Mouse (Mus musculus) c-Kit-positive CD71-negative TER-119-negative erythroid progenitor cells, embryonic 14.5 days (primary cell): ENCODE results near the gene A630076J17Rik.

ENCODE experiments used
- DNase-seq: peaks from one replicate; pipeline ENCODE4 v3.0.0-alpha.2; 2013; ENCODE audit warnings: low read depth

The A630076J17Rik gene

GRCm38 (mm10) chr3:107230527-107230926 is at the start of gene A630076J17Rik:
A630076J17Rik (plus strand) TSS chr3:107230614.
- no peak for DNase-seq

- no peak for DNase-seq
Observed at GRCm38 (mm10) chr3:107180860-107181259, 49.6 kb upstream of the A630076J17Rik start.

- DNase-seq, result no peak
Observed at GRCm38 (mm10) chr3:107182756-107183155, 47.7 kb upstream of the A630076J17Rik start, which contains the start of gene Kcna10. Kcna10 (plus strand) TSS chr3:107183056.

GRCm38 (mm10) chr3:107183178-107183577 is 47.2 kb upstream of the A630076J17Rik start:
- DNase-seq, result no peak

- no peak for DNase-seq
Observed at GRCm38 (mm10) chr3:107185597-107185996, 44.8 kb upstream of the A630076J17Rik start.

DNA sequence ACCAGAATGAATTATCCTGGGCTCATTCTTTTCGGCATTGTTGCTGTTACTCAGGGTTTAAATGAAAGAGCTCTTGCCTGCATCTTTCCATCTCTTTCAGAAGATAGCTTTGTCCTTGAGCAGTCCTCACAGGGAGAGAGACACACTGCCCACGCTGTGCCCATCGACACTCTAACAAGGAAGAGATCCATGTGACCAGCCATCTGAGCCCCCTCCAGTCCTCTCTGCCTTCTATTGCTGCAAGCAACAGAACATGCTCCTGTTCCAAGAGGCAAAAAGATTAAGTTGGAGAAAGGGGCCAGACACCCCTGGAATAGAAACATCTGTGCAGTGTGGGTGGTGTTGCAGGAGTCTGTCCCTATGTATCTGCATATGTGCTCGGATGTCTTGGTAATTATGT is 43.4 kb upstream of the A630076J17Rik start:
- DNase-seq, result no peak

DNA sequence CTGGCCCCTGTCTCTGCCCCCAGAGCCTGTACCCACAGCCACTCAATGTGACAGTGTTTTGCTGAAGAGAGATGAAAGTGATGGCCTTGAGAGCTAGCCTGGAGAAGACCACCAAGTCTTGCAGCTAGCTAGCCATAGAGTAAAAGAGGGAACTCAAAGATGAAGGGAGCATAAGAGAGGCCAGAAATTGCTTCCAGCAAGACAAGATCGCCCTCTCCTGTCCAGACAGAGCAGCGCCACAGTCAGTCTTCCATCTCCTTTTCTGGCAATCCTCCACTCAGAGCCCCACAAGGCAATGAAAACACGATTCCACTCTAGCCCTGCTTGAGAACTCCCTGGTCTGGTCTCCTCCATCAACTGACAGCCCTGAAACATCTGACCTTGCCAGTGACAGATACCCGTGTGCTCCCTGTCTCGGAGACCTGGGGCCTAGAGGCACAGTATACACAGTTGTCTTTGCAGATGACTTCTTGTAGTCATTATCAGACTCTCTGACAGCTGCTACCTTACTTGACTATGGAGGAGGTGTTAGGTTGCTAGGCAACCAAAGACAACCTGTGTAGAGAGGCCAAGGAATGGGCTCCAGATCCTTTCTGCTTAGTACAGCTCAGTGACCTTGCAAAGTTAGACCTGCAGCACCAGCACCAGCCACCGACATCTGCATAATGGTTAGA is 42.1 kb upstream of the A630076J17Rik start:
- DNase-seq, result peak; percentile 9

- no peak for DNase-seq
Observed at GRCm38 (mm10) chr3:107201310-107202180, 28.9 kb upstream of the A630076J17Rik start.

DNA sequence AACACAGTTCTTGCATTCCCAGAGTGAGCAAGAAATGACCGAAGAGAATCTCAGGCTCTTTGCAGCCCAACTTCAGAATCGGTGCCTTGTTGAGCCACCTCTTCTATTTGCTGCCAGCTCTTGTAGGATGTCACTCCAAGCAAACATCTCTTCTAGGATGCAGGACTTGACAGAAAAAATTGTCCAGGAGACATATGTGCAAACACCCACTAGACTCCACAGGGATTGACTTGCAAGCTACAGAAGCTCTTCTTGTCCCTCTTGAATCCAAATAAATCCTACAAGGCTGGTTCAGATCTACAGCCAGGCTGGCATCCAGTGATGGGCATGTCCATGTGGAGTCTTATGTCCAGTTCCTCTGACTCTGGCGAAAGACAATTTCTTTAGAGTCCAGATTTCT is 26.0 kb upstream of the A630076J17Rik start:
- DNase-seq, result no peak

DNA sequence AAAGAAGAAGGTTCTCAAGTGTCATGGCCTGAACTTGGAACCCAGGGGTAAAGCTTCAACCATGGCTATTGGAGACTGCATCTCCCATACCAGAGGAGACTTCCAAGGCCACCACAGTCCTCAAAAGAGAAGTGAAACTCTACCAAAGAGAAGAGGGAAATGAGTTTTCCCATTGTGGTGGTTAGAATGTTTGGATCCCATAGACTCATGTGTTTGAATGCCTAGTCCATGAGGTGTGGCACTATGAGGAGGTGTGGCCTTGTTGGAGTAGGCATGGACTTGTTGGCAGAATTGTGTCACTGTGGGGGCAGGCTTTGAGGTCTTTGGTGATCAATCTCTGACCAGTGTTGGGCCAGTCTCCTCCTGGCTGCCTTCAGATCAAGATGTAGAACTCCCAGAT is 25.2 kb upstream of the A630076J17Rik start:
- DNase-seq, result no peak

DNA sequence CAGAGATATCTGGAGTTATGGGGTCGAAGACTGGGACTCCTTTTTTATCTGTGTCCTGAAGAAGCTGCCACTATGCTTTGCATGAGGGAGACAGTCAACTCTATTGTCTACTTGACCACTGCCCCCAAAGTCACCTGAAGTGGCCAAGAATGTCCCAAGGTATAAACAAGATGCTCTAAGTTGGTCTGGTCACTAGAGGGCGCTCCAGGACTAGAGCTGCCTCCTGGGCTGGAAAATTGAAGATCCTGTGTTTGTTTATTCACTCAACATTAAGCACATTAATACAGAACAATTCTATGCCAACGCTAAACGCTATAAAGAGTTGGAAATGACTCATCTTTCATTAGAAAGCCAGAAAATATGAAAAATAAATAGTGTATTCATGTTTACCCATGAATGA is 24.4 kb upstream of the A630076J17Rik start:
- peak; percentile 48 for DNase-seq

DNA sequence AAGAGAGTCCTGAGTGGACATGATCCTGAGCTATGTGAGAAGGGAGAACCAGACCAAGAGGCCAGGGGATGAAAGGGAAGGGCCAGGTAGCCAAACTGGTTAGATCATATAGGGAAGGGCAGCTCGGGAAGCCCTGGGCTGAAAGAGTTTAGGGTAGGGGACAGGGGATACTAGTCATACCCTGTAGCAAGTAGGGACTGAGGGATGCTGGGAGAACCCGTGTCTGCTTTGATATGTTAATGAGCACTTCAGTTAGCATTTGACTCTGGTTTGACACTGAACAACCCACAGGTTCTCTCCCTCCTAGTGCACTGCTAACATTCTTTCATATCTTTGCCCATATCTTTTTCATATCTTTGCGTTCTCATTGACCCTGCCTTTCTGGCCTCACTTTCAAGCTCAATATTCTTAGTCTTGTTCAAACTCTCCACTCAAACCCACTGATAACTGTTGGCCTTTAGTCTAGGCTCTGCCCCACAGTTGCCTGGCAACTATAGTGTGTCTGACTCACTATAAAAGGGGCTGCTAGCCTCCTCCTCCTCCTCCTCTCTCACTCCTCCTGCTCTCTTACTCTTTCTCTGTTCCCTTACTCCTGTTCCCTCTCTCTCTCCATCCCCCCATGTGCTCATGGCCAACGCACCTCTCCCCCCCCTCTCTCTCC is 23.8 kb upstream of the A630076J17Rik start:
- no peak for DNase-seq

DNA sequence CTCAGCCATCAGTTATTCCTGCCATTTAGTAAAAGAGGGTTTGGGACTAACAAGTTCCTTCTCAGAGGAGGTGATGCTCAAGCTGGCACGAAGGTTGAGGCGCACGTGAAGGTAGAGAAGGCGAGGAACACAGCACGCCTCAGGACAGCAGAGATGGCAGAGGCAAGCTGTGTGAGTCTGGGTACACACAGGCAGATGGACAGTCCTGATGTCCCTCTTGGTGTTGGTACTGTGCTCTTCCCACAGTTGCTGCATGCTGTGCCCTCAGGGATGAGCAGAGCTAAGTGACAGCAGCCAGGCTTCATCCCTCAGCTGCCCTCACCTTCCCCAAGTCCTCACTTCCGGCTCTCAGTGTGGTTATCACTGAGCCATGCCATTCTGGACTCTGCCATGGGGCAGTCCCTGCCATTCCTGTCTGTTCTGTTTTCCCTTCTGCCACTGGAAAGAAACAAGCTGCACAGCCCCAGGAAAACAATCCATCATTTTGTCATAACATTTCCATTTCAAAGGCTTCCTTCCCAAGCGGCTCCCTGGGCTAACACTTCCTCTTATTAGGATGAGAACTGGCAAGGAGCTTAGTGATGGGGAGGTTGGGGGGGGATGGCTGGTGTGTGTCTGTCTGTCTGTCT is 22.7 kb upstream of the A630076J17Rik start:
- no peak for DNase-seq

GRCm38 (mm10) chr3:107214606-107215005 is 15.8 kb upstream of the A630076J17Rik start:
- DNase-seq, result no peak

GRCm38 (mm10) chr3:107216400-107217100 is 13.9 kb upstream of the A630076J17Rik start:
- DNase-seq, result no peak

DNA sequence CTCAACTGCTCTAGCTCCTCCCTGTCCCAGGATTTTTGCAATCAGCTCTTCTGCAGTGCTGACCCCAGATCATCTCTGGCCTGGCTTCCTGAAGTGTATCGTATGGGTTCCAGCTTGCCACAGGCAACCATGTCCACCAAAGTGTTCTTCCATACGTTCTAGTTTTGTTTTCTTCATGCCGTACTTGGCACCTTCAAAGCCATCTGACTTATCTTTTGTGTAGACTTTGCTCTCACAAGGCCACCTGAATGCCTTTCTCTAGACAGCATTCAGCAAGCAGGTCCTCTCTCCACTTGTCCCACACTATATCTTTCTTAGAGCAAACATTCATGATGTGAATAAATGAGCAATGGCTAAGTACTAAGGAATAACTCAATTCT is 13.3 kb upstream of the A630076J17Rik start:
- no peak for DNase-seq

GRCm38 (mm10) chr3:107218572-107218971 is 11.8 kb upstream of the A630076J17Rik start:
- DNase-seq, result no peak

DNA sequence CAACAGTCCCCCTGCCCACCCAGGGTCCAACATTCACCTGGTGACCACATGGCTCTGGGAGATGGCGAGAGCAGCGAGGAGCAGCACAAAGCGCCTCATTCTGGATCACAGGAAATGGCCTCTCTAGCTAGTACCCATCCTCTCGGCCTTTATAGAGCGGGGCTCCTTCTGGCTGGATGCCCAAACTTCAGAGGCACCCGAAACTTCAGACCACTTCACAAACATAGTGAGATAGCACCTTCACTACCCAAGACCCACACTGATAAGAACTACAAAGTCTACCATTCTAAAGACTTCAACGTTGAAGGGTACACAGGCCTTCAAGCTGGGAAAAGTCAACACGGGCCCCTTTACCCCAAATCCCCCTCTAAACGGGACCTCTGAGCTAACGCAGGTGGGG is 8.8 kb upstream of the A630076J17Rik start, which contains the start of gene Cym:
TSS of gene Cym (minus strand) at position 125 of the 400 bp plus-strand sequence.
- DNase-seq, result no peak

DNA sequence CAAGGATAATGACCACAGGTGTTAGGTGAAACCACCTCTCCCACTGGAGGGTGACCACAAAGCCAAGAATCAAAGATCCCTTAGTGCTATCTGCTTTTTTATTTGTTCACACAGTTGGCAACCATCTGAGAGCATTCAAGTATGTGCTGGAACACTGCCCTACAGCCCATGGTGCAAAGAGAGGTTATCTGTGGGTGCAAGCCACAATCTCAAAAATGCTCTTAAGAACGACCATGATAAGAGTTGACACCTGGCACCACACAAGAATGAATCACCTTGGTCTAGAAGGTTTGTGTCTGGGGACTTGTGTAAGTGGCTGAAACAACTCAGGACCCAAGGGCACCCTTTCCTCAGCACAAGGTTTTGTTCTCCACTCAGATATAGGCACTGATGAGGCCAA is 7.2 kb upstream of the A630076J17Rik start:
- DNase-seq, result no peak

DNA sequence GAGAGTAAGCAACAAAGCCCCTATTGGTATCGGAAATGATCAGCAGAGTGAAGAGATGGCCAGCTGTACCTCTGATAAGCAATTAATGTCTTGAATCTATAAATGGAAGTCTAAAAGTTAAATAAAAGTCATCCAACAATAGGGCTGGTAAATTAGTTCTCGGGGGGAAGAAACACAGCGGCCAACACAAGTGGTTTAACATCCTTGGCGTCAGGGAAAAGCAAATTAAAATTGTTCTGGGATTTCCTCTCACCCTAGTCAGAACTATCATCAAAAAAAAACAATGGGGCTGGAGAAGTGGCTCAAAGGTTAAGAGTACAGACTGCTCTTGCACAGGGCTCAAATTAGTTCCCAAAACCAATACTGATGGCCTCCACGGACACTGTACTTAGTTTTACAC is 4.6 kb upstream of the A630076J17Rik start:
- no peak for DNase-seq

GRCm38 (mm10) chr3:107229221-107229620 is 1.2 kb upstream of the A630076J17Rik start:
- DNase-seq, result no peak

DNA sequence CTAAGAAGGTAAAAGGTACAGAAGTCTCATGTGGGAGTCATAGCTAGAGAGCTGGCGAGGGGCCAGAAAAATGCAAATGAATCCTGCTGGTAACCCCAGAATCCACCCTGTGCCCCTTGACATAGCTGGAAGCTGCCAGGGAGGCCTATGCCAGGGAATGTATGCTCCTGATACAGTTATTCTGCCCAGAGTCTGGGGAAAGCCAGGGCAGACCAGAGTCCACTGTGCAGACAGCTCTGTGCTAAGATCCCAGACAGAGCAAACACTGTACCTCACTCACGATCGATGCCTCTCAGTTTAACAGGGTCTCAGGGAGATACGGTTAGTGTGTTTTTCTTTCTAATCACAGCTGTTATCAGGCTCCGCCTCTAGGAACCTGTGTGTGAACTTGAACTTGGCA is 592 bp upstream of the A630076J17Rik start:
- no peak for DNase-seq
